Mouse (Mus musculus): ENCODE measurements around the gene Ikzf3.

GRCm38 (mm10) chr11:98586087-98586891 lies 40.5 kb upstream of the Ikzf3 start:
- no peak for TF ChIP-seq CTCF (IDR thresholded peaks at IDR 0.05; ENCODE audit: low read depth, low read length)
- TF ChIP-seq POLR2A (IDR thresholded peaks at IDR 0.05; ENCODE audit: borderline replicate concordance, low read depth, low read length): no peak
